Mouse (Mus musculus) lung, adult 2 months (tissue): ENCODE results near the gene Bcl2a1b. TPM values are rescaled to one million over a fixed set of nuclear protein-coding genes. Genes with fewer than 3 reads are reported as not detected.
"Not testable (repeated sequence)": the region's sequence is repeated elsewhere in the genome, so short reads cannot be mapped to it uniquely, and the experiment has no call there.

Source experiments
- DNase-seq: peaks from one replicate; pipeline ENCODE4 v3.0.0; 2022
- H3K4me1 ChIP-seq: fragments of 200-500 bp; 2 replicates; pipeline ENCODE4 v1.6.1; 2011; ENCODE audit warnings: low read length; ENCODE audit not compliant: control insufficient read depth, insufficient read depth
- H3K4me3 ChIP-seq: fragments of 200-500 bp; replicated peaks from 2 replicates; pipeline ENCODE3; 2011; ENCODE audit warnings: low read depth, mild to moderate bottlenecking, control low read depth, low read length; ENCODE audit errors: extremely low read depth
- CTCF ChIP-seq: fragments of 200-500 bp; IDR thresholded peaks from 2 replicates; pipeline ENCODE4 v1.5.1; 2011; ENCODE audit warnings: mild to moderate bottlenecking, low read length, control low read depth; ENCODE audit not compliant: insufficient read depth
- POLR2A ChIP-seq: fragments of 200-500 bp; IDR thresholded peaks from 2 replicates; pipeline ENCODE4 v1.6.1; 2011; ENCODE audit warnings: low read depth, mild to moderate bottlenecking, control low read depth, low read length, borderline replicate concordance; ENCODE audit errors: extremely low read depth
- WGBS: fragments of 180-500 bp; shearing (Covaris S2); methylation state at CpG from one replicate; pipeline ENCODE4 v1.1.7; 2018; 5-methylcytosine and 5-hydroxymethylcytosine counted together
- polyA plus RNA-seq: library from polyadenylated mRNA; depleted of rRNA; stranded (reverse); fragments of >200 nt; gene quantifications from 2 replicates; pipeline ENCODE4 v1.2.3, GENCODE M21; 2012; rRNA removed

Bcl2a1b gene
- polyA plus RNA-seq, 1 experiment = 6.1 TPM

GRCm38 (mm10) chr9:89220704-89221287 lies 21.8 kb downstream of the Bcl2a1b start:
- not testable (repeated sequence) for DNase-seq, H3K4me3 ChIP-seq, H3K4me1 ChIP-seq
- WGBS = 56% methylated on average over 6 of the region's 6 CpGs

DNA sequence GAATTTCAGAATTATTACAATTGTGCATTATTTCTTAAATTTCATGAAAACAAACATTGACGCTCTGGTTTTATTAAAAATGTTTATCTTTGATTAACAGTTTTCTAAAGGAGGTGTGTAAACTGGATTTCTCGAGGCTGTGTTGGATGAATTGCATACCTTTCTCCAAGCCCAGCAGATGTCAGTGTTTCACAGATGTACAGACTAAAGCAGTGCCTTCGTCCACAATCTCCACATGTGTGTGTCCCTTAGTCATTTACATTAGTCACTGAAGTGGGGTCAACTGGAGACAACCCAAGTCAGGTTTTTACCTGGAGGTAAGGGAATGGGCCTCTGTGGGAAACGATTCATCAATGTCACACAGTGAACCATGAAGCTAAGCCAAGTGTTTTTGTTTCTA lies 27.1 kb downstream of the Bcl2a1b start:
- no peak for DNase-seq
- no peak for TF ChIP-seq CTCF
- no peak for TF ChIP-seq POLR2A
- WGBS = 51% methylated on average over 4 of the region's 4 CpGs
- no peak overlapping the region for H3K4me3 ChIP-seq
- H3K4me1 ChIP-seq = no peaks in the 10 kb centered on the region

- Histone ChIP-seq H3K4me3 (no peak overlapping the region), H3K4me1 (no peaks in the 10 kb centered on the region)
- DNase-seq = no peak
- no peak for TF ChIP-seq POLR2A
- TF ChIP-seq CTCF = no peak
- WGBS = 83% methylated on average over 7 of the region's 7 CpGs
Measured at GRCm38 (mm10) chr9:89228122-89228521, 29.1 kb downstream of the Bcl2a1b start.

DNA sequence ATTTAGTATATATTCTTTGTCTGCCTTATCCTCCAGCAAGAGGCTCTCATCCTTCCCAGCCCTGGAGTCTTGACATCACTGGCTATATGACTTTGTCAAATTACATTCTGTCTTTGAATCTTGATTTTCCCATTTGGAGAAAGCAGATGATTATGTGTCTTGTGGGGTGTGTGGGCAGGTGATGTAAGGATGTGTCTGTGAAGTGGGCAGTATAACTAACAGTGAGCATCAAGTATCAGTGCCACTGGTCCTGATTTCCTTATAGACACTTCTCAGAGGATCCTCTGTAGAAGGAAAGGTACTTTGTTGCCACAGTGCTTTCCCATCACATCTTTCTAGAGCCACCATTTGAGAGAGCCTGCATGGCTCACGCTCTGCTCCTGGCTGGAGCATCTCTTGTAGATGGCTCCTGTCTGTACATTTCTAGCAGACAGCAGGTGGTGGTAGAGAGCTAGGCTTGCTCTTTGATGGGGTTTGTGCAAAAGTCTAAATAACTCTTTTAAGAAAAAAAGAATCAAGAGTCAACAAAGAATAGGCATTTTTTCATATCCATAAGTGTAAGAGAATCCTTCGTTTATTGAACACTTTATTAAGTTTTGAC lies 32.0 kb downstream of the Bcl2a1b start:
- not testable (repeated sequence) for DNase-seq, H3K4me1 ChIP-seq, H3K4me3 ChIP-seq
- 56% methylated on average over 2 of the region's 2 CpGs for WGBS

GRCm38 (mm10) chr9:89237131-89237530 lies 38.1 kb downstream of the Bcl2a1b start:
- H3K4me1 ChIP-seq, H3K4me3 ChIP-seq, DNase-seq: not testable (repeated sequence)
- 78% methylated on average over 4 of the region's 4 CpGs for WGBS

DNA sequence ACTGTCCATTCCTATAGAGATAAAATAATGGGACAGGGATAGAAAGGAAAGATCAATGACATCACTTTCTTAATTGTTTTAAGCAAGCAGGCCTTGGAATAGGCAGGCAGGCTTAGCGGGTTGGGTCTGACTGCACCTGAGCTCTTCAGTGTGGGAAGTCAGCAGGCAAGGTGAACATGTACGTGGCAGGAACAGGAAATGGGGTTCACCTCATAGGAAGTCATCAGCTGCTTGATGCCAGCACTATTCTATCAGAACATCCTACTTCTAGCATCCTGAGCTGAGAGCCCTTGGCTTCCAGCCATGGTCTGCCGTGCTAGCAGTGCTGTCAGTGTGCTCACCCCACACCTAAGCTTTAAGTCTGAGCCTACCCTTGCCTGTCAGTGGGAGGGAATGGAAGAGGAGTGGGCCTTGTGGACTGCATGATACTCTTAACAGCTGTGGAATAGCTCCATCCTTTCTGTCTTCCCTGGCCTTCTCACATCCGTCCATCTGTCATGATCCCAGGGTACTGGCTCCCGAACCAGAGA lies 40.0 kb downstream of the Bcl2a1b start:
- WGBS = 70% methylated on average over 4 of the region's 5 CpGs
- not testable (repeated sequence) for H3K4me1 ChIP-seq, DNase-seq, H3K4me3 ChIP-seq

DNA sequence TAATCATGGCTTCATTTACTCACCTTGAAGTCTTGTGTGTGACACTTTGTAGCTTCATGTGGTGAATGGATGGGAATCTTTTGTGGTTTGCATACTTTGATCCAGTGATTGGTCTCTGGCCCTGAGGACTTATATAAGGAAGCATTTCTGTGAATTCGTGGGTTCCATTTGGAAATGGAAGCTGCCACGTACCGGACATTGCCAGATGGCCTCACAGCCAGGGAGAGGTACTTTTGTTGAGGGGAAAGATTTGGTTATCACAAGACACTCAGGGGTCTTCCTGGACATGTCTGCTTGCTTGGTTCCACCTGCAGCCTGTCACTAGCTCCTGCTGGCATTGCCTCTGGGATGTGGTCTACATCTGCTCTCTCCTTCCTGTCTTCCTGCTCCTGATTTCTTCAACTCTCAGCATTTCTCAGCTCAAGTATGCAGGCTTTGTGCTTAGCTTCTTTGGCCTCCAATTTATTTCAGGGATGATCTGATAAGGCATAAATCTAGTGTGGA lies 41.6 kb downstream of the Bcl2a1b start:
- DNase-seq, H3K4me1 ChIP-seq, H3K4me3 ChIP-seq: not testable (repeated sequence)
- WGBS = 83% methylated on average over 3 of the region's 3 CpGs

DNA sequence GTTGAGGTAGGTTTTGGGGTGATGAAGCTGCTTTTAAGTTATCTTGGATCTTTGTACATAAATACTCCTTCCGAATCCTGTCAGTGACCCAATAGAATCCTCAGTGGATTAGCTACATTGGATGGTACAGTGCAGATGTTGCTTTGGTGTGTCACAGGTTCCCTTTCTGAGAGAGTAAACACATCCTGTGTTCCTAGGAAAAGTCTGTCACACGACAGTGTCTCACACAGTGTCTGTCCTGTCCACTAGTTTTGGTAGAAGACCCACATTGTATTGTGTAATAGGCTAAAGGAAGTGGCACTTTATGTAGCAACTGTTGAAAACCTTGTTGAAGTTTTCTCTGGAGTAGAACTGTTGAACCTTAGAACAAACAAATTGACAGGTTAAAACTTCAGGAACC lies 54.4 kb downstream of the Bcl2a1b start:
- no peak for TF ChIP-seq CTCF
- TF ChIP-seq POLR2A = no peak

GRCm38 (mm10) chr9:89256556-89257335 lies 57.7 kb downstream of the Bcl2a1b start:
- H3K4me1 ChIP-seq = no peaks in the 10 kb centered on the region
- DNase-seq = no peak
- H3K4me3 ChIP-seq = no peak overlapping the region
- TF ChIP-seq CTCF (no peak), POLR2A (no peak)
- WGBS = 74% methylated on average over 12 of the region's 12 CpGs

More for the DNA sequence above, 54.4 kb downstream of the Bcl2a1b start:
- DNase-seq = no peak
- Histone ChIP-seq H3K4me1 (no peaks in the 10 kb centered on the region), H3K4me3 (no peak overlapping the region)
- WGBS = 63% methylated on average over 2 of the region's 2 CpGs

Other genes starting within 250 kb of the Bcl2a1b start
- 4.4 and 5.8 TPM in 2 replicates for gene Bcl2a1a, start 242.3 kb upstream of the Bcl2a1b start, polyA plus RNA-seq
- gene Trim43b, start 106.4 kb upstream of the Bcl2a1b start, polyA plus RNA-seq = not detected in 2 replicates
- gene Gm29094, start 170 bp downstream of the Bcl2a1b start, polyA plus RNA-seq = not detected in 2 replicates
- 10.6 and 19.1 TPM in 2 replicates for gene Mthfs, start 11.5 kb downstream of the Bcl2a1b start, polyA plus RNA-seq